Mouse (Mus musculus): ENCODE results near the gene Txndc11. TPM values are rescaled to one million over a fixed set of nuclear protein-coding genes. Genes with fewer than 3 reads are reported as not detected.

Txndc11 gene
- total RNA-seq, 2 experiments from 2014 or later, result 19.3 to 30.3 TPM

DNA sequence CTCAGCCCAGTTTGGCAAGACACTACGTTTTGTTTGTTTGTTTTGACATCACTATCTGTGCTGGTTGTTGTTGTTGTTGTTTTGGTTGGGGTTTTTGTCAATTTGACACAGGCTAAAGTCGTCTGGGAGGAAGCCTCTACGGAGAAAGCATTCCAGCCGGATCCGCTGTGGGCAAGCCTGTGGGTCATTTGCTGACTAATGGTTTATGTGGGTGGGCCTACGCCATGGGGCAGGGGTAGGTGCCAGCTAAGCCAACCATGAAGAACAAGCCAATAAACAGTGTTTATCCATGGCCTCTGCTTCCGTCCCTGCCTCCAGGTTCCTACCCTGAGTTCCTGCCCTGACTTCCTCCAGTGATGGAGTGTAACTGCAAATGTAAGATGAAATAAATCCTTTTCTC, 106.2 kb downstream of the Txndc11 start:
- no peak for ATAC-seq (ENCODE audit: poor library complexity, severe bottlenecking)

Other genes with a start within 250 kb of the Txndc11 start
- gene Snn, start 73.7 kb downstream of the Txndc11 start, total RNA-seq (2015), result 1.1 and 1.7 TPM in 2 replicates
- 0.98 and 1.5 TPM in 2 replicates for gene Snn, start 73.7 kb downstream of the Txndc11 start, total RNA-seq (2017)
- gene Litaf, start 68.5 kb downstream of the Txndc11 start, total RNA-seq (2015), result 102 and 108 TPM in 2 replicates
- 88.0 and 90.7 TPM in 2 replicates for gene Litaf, start 68.5 kb downstream of the Txndc11 start, total RNA-seq (2017)
- 161 and 183 TPM in 2 replicates for gene Zc3h7a, start 41.7 kb upstream of the Txndc11 start, total RNA-seq (2015)
- 221 and 259 TPM in 2 replicates for gene Zc3h7a, start 41.7 kb upstream of the Txndc11 start, total RNA-seq (2017)
- 69.4 and 88.2 TPM in 2 replicates for gene Rsl1d1, start 68.7 kb upstream of the Txndc11 start, total RNA-seq (2015)
- 74.8 and 86.5 TPM in 2 replicates for gene Rsl1d1, start 68.7 kb upstream of the Txndc11 start, total RNA-seq (2017)
- gene Gspt1, start 119.7 kb upstream of the Txndc11 start, total RNA-seq (2015), result 238 and 266 TPM in 2 replicates
- gene Gspt1, start 119.7 kb upstream of the Txndc11 start, total RNA-seq (2017), result 65.2 and 68.5 TPM in 2 replicates
- 1.7 TPM in 1 of 2 replicates, not detected in the other for gene Tnfrsf17, start 179.2 kb upstream of the Txndc11 start, total RNA-seq (2015)
- gene Tnfrsf17, start 179.2 kb upstream of the Txndc11 start, total RNA-seq (2017), result 0.18 TPM in 1 of 2 replicates, not detected in the other
- gene Snx29, start 188.3 kb upstream of the Txndc11 start, total RNA-seq (2015), result 6.2 and 7.1 TPM in 2 replicates
- gene Snx29, start 188.3 kb upstream of the Txndc11 start, total RNA-seq (2017), result 4.7 and 6.3 TPM in 2 replicates

All from megakaryocyte, adult 5-6 weeks (primary cell).